Mouse (Mus musculus) intestine, embryonic 16.5 days (tissue): ENCODE data around the gene Ryr2. TPM values are rescaled to one million over a fixed set of nuclear protein-coding genes. Genes with fewer than 3 reads are reported as not detected.
"Not testable (repeated sequence)": the region's sequence is repeated elsewhere in the genome, so short reads cannot be mapped to it uniquely, and the experiment has no call there.

Experiments used
- ATAC-seq: fragments of 200-750 bp; cut with Nextera tagmentation; 2 replicates; pipeline ENCODE4 v1.8.0; 2017; ENCODE audit warnings: moderate TSS enrichment, moderate library complexity
- H3K27ac ChIP-seq: fragments of 300-500 bp; sonication (generic); 2 replicates; pipeline ENCODE4 v1.5.1; 2014; ENCODE audit warnings: mild to moderate bottlenecking, low read length
- H3K27me3 ChIP-seq: fragments of 300-500 bp; sonication (generic); replicated peaks from 2 replicates; pipeline ENCODE4 v1.6.1; 2014; ENCODE audit warnings: low read length, control low read depth, mixed read lengths; ENCODE audit not compliant: control insufficient read depth, insufficient read depth
- H3K36me3 ChIP-seq: fragments of 300-500 bp; sonication (generic); 2 replicates; pipeline ENCODE4 v1.6.1; 2014; ENCODE audit warnings: low read length, control low read depth; ENCODE audit not compliant: control insufficient read depth, insufficient read depth
- H3K4me1 ChIP-seq: fragments of 300-500 bp; sonication (generic); 2 replicates; pipeline ENCODE4 v1.6.1; 2014; ENCODE audit warnings: low read length, control low read depth, mixed read lengths; ENCODE audit not compliant: control insufficient read depth, insufficient read depth
- H3K4me2 ChIP-seq: fragments of 300-500 bp; sonication (generic); 2 replicates; pipeline ENCODE4 v1.6.1; 2014; ENCODE audit warnings: low read depth, low read length, control low read depth
- H3K4me3 ChIP-seq: fragments of 300-500 bp; sonication (generic); 2 replicates; pipeline ENCODE4 v1.5.1; 2014; ENCODE audit warnings: mild to moderate bottlenecking, low read length
- H3K9ac ChIP-seq: fragments of 300-500 bp; sonication (generic); 2 replicates; pipeline ENCODE4 v1.6.1; 2014; ENCODE audit warnings: low read depth, low read length
- H3K9me3 ChIP-seq: fragments of 300-500 bp; sonication (generic); 2 replicates; pipeline ENCODE4 v1.6.1; 2016; ENCODE audit warnings: low read length, control low read depth; ENCODE audit not compliant: control insufficient read depth
- WGBS: fragments of 180-500 bp; shearing (Covaris S2); extraction: QIAGEN DNeasy Blood & Tissue Kit; methylation state at CpG from one replicate; pipeline ENCODE4 v1.1.7; 2014; 5-methylcytosine and 5-hydroxymethylcytosine counted together
- polyA plus RNA-seq: library from polyadenylated mRNA; unstranded; fragments of >200 nt; fragmentation: Nextera tagmentation; extraction: Ambion mirVana; gene quantifications from 2 replicates; pipeline ENCODE4 v1.2.1, GENCODE M21; 2015

Gene Ryr2
- polyA plus RNA-seq: 0.65 and 0.78 TPM in 2 replicates

DNA sequence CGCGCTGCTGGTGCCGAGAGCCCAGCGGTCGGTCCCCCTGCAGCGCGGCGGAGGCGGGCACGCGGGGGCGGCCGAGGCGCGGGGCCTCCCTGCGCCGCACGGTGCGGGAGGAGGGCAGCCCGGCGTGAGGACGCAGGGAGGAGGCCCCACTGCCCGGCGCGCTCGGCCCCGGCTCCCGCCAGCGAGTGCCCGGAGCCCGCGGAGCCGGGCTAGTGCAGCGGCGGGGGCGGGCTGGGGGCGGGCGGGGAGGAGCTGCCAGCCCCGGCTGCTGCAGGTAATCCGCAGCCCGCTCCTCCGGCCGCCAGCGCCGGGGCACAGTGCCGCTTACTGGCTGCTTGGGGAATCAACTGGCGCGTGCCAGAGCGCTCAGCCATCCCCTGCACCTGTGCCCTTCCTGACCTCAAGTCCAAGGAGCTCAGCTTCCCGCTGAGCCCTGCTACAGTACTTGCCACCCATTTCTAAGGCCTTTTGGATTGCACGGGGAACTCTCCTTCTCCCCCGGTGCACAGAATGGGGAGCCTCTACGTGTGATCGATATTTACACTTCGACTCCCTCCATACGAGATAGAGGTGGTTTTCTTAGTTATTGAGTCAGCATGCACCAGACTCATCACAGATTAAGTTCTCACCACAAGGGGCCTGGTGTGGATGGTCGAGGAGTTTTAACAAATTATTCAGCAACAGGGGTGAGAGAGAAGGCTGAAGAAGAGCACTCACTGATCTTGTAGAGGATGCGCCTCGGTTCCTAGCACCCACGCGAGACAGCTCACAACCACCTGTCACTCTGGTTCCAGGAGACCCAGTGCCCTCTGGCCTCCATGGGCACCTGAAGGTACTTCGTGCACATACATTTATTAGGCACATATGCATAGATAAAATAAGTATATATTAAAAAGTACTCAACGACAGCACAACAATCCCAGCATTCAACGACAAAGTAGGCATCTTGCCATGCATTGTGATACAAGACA, at the start of gene Ryr2:
TSS of gene Ryr2 (minus strand) at position 284 of the 971 bp plus-strand sequence.
- no peaks in the 10 kb centered on the region for H3K9me3 ChIP-seq
- peaks cover 3% of the 10 kb centered on the region for H3K4me1 ChIP-seq
- H3K4me2 ChIP-seq: peak within 1 kb of the TSS; percentile 96
- H3K27ac ChIP-seq: no peak within 1 kb of the TSS
- ATAC-seq: peak; percentile 96
- peak within 1 kb of the TSS; percentile 59 for H3K4me3 ChIP-seq
- peak within 1 kb of the TSS; percentile 68 for H3K9ac ChIP-seq
- 9% methylated on average over 55 of the region's 64 CpGs for WGBS
- peaks cover 11% of the 10 kb centered on the region for H3K27me3 ChIP-seq
- H3K36me3 ChIP-seq: no peaks in the 10 kb centered on the region

GRCm38 (mm10) chr13:12153922-12154321, 47.2 kb upstream of the Ryr2 start:
- H3K4me2 ChIP-seq: no peak overlapping the region
- no peaks in the 10 kb centered on the region for H3K4me1 ChIP-seq
- 79% methylated on average over 11 of the region's 11 CpGs for WGBS
- ATAC-seq: no peak
- H3K36me3 ChIP-seq: no peaks in the 10 kb centered on the region
- H3K9me3 ChIP-seq: no peaks in the 10 kb centered on the region
- no peaks in the 10 kb centered on the region for H3K27me3 ChIP-seq
- no peak overlapping the region for H3K4me3 ChIP-seq
- H3K9ac ChIP-seq: no peak overlapping the region
- no peak overlapping the region for H3K27ac ChIP-seq

GRCm38 (mm10) chr13:12146918-12147507, 40.3 kb upstream of the Ryr2 start:
- WGBS: 43% methylated on average over 6 of the region's 6 CpGs
- ATAC-seq: peak; percentile 52; the same call in 1 of the 2 replicates
- H3K27ac ChIP-seq: peak overlapping the region; percentile 61; the same call in 1 of the 2 replicates
- H3K36me3 ChIP-seq: no peaks in the 10 kb centered on the region
- no peak overlapping the region for H3K4me3 ChIP-seq
- no peaks in the 10 kb centered on the region for H3K27me3 ChIP-seq
- no peak overlapping the region for H3K4me2 ChIP-seq
- no peak overlapping the region for H3K9ac ChIP-seq
- no peaks in the 10 kb centered on the region for H3K9me3 ChIP-seq
- no peaks in the 10 kb centered on the region for H3K4me1 ChIP-seq

DNA sequence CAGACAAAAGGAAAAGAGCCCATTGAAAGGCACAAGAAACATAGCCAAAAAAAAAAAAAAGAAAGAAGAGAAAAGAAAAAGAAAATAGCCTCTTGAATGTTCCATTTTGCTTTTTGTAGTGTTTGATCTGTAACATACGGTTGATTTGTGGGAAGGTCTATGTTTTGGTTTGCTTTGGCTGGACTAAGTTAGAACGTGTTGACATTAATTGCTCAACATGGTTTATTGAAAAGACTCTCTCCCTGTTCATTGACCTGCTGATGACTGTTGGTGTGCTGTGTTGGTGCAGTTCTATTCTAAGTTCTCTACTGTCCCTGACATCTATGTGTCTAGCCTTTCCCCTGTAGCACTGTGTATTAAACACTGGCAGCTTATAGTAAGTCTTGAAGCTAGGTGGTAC, 39.7 kb upstream of the Ryr2 start:
- ATAC-seq: no peak
- H3K4me2 ChIP-seq: no peak overlapping the region
- H3K27ac ChIP-seq: peak overlapping the region; percentile 61
- H3K27me3 ChIP-seq: no peaks in the 10 kb centered on the region
- H3K9me3 ChIP-seq: no peaks in the 10 kb centered on the region
- H3K4me1 ChIP-seq: no peaks in the 10 kb centered on the region
- H3K4me3 ChIP-seq: no peak overlapping the region
- H3K36me3 ChIP-seq: no peaks in the 10 kb centered on the region
- H3K9ac ChIP-seq: no peak overlapping the region
- WGBS: 55% methylated on average over 2 of the region's 2 CpGs

- Histone ChIP-seq H3K9ac (no peak overlapping the region), H3K27ac (no peak overlapping the region), H3K4me1 (no peaks in the 10 kb centered on the region), H3K27me3 (no peaks in the 10 kb centered on the region), H3K9me3 (no peaks in the 10 kb centered on the region), H3K36me3 (no peaks in the 10 kb centered on the region), H3K4me2 (no peak overlapping the region), H3K4me3 (no peak overlapping the region)
- 86% methylated on average over 5 of the region's 5 CpGs for WGBS
- ATAC-seq: no peak
Measured at GRCm38 (mm10) chr13:12143347-12143746, 36.6 kb upstream of the Ryr2 start.

DNA sequence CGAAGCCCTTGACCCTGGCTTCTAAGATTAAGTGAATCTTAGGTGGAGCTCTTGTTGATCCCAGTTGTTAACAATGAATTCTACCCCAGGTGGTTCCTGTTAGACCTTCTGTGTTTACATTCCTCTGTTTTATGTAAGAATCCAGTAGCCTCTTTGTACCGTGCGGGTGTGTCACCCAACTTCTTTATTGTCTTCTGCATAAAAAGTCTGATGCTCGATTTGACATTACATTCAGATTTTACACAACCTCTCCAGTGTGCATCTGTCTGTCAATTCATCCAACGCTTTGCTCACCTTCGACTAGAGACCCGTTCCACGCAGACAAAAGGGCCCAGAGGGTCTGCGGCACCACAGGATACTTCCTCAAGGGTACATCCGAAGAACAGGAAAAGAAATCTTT, 29.7 kb upstream of the Ryr2 start:
- H3K4me1 ChIP-seq, H3K27me3 ChIP-seq, H3K27ac ChIP-seq, H3K4me3 ChIP-seq, H3K36me3 ChIP-seq, H3K9me3 ChIP-seq, H3K9ac ChIP-seq, ATAC-seq, H3K4me2 ChIP-seq: not testable (repeated sequence)
- WGBS: 80% methylated on average over 10 of the region's 10 CpGs

DNA sequence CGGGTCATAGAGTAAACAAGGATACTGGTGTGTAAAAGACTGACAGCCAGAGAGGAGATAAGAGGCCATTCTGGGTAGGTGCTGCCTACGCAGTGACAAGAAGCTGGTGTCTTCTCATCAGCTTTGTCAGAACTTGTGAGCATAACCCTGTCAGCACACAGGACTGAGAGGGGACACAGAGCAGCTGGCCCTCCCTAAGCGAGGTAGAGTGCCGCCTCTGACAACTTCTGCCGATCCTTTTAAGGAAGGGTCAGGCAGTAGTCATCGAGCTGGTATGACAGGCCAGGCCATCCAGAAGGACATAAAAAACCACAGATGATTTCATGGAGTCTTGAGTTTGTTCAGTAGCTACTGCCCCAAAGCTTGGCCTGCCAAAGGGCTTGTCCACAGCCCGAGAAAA, 26.8 kb upstream of the Ryr2 start:
- Histone ChIP-seq H3K4me3 (no peak overlapping the region), H3K4me2 (no peak overlapping the region), H3K4me1 (no peaks in the 10 kb centered on the region), H3K9ac (no peak overlapping the region), H3K27me3 (no peaks in the 10 kb centered on the region), H3K27ac (no peak overlapping the region), H3K9me3 (no peaks in the 10 kb centered on the region), H3K36me3 (no peaks in the 10 kb centered on the region)
- 55% methylated on average over 7 of the region's 7 CpGs for WGBS
- no peak for ATAC-seq

GRCm38 (mm10) chr13:12132160-12132710, 25.5 kb upstream of the Ryr2 start:
- no peak overlapping the region for H3K4me3 ChIP-seq
- WGBS: 54% methylated on average over 3 of the region's 3 CpGs
- no peak overlapping the region for H3K9ac ChIP-seq
- no peaks in the 10 kb centered on the region for H3K27me3 ChIP-seq
- no peak overlapping the region for H3K4me2 ChIP-seq
- H3K9me3 ChIP-seq: no peaks in the 10 kb centered on the region
- no peaks in the 10 kb centered on the region for H3K4me1 ChIP-seq
- no peak overlapping the region for H3K27ac ChIP-seq
- ATAC-seq: no peak; the same call in 1 of the 2 replicates
- H3K36me3 ChIP-seq: no peaks in the 10 kb centered on the region

DNA sequence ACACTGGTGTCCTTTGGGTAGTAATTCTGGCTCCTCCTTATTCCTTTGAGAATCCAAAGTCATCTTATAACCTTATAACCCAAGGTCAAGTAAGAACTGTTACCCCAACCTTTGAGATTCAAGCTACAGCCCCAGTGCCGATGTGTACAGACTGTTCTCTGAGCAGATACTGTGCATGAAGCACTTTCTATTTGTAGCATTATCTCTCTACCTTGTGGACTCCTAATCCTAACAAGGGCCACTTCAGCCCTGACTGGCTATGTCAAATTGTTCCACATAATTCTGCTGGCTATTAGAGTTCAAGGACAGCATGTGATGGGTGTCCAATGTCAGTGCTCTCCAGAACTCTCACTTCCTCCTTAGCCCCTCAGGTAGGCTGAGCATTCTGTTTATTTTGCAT, 22.4 kb upstream of the Ryr2 start:
- no peaks in the 10 kb centered on the region for H3K27me3 ChIP-seq
- H3K9me3 ChIP-seq: no peaks in the 10 kb centered on the region
- no peak for ATAC-seq
- H3K4me3 ChIP-seq: no peak overlapping the region
- no peak overlapping the region for H3K4me2 ChIP-seq
- H3K9ac ChIP-seq: no peak overlapping the region
- H3K27ac ChIP-seq: no peak overlapping the region
- H3K4me1 ChIP-seq: no peaks in the 10 kb centered on the region
- 87% methylated on average over 1 of the region's 1 CpGs for WGBS
- no peaks in the 10 kb centered on the region for H3K36me3 ChIP-seq
